Comparison of ENCODE assay signal across 1 mouse cellular context in the genomic region with DNA sequence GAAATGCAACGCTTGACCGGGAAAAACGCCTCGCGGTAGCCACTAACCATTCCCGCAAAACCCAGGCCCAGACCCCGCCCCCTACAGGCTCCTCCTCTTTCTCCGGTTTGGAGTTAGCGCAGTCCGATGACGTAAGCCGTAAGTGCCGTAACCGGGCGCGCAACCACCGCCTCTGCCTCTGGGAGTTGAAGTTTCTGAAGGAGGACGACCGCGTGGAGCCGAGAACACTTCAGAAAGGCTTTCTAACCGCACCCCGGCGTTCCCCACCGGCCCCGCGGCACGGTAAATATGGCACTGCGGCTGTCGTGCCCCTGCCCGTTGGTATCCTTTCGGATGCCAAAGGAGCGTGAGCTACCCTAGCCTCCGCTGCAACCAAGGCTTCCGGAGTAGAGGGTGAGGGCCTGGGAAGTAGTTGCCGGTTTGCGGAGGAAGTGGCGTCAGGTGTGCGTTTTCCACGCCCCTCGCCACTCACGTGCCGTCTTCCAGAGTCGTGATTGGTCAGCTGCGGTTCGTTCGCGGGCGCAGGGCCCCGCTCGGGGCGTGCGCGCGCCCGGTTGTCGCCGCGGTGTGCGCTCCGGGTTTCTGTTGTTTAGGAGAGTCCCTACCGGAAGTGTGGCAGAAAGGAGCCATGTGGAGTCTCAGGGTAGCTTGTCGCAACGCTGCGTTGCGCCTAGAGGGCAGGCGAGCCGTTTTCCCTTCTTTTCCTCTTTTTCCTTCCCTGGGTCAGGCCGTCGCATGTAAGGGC.
TF ChIP-seq lines count a peak whose summit lies in the region.

A gene (plus strand): TSS at position 134 of the 745 bp plus-strand sequence.

TF ChIP-seq in MEL, 35 proteins besides CTCF, POLR2A, EP300 and RAD21 (continued from another document):
- TF ChIP-seq RCOR1 (IDR thresholded peaks at IDR 0.05; ENCODE audit: low read depth, low read length) (no peak), ZMIZ1 (IDR thresholded peaks at IDR 0.05; ENCODE audit: low read depth, low read length) (peak; percentile 83), TAL1 (IDR thresholded peaks at IDR 0.05; ENCODE audit: low read length) (no peak), ZC3H11A (IDR thresholded peaks at IDR 0.05; ENCODE audit: low read depth, low read length) (no peak), POLR2AphosphoS5 (IDR thresholded peaks at IDR 0.05; ENCODE audit: borderline replicate concordance, low read depth, low read length) (0 out of 2 replicates have a peak, but pooled peaks have one; percentile 57), BHLHE40 (IDR thresholded peaks at IDR 0.05; ENCODE audit: borderline replicate concordance, low read depth, low read length) (peak; percentile 85), TCF12 (IDR thresholded peaks at IDR 0.05; ENCODE audit: low read depth, low read length) (peak; percentile 64), GATA1 (IDR thresholded peaks at IDR 0.05; ENCODE audit: low read depth, low read length) (no peak), E2F4 (IDR thresholded peaks at IDR 0.05; ENCODE audit: borderline replicate concordance, low read depth, low read length) (peak; percentile 82; the same call in 1 of the 2 replicates), CHD1 (IDR thresholded peaks at IDR 0.05; ENCODE audit: low read depth, low read length) (no peak), HCFC1 (IDR thresholded peaks at IDR 0.05; ENCODE audit: low read depth, low read length) (peak; percentile 93), MEF2A (IDR thresholded peaks at IDR 0.05; ENCODE audit: extremely low read depth, insufficient replicate concordance, low read depth, low read length, poor library complexity, severe bottlenecking) (0 out of 2 replicates have a peak, but pooled peaks have one; percentile 47), TBP (IDR thresholded peaks at IDR 0.05; ENCODE audit: low read depth, low read length) (peak; percentile 88)
TF ChIP-seq in MEL: peak in this region for 20.
